Mouse (Mus musculus) effector memory CD4-positive, alpha-beta T cell, adult 5 months (primary cell): ENCODE data around the gene Odf2l. TPM values are rescaled to one million over a fixed set of nuclear protein-coding genes. Genes with fewer than 3 reads are reported as not detected.

Experiments
- polyA plus RNA-seq: library from polyadenylated mRNA; unstranded; fragments of 100-300 nt; shearing (Covaris generic); gene quantifications from one replicate; pipeline ENCODE4 v1.2.1, GENCODE M21; 2017

Gene Odf2l
- polyA plus RNA-seq = 8.0 TPM

DNA sequence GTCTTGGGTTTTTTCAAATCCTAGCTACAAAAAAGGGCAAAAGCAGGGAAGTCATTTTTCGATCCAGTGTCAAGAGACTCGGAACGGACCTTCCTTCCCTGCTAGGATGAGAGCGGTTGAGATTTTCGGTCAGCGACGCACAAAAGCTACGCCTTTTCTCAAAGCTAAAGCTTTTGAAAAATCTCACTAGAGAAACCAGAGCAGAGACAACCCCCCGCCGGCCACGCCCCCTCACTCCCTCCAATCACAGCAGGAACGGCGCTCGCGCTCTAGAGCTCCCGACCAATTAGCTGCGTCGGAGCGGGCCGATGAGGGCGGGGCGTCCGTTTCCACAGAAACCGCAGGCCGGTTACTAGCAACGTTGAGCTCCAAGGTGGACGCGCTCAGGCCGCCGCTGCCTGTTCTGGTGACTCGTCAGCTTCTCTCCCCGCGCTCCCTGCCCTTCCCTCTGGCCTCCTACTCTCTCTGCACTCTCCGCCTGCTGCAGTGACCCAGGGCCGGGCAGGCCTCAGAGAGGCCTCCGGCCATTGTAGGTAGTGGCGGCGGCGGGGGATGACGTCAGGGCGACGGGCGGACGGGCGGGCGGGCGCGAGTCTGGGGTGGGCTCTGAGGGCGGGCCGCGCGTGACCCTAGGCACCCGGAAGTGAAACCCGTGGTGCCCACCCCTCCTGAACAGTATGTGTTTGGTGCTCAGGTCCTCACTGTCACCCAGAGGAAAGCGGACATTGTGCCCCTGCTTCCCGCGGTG, at the start of gene Odf2l:
Odf2l (plus strand) TSS at position 335 of the 748 bp plus-strand sequence.

DNA sequence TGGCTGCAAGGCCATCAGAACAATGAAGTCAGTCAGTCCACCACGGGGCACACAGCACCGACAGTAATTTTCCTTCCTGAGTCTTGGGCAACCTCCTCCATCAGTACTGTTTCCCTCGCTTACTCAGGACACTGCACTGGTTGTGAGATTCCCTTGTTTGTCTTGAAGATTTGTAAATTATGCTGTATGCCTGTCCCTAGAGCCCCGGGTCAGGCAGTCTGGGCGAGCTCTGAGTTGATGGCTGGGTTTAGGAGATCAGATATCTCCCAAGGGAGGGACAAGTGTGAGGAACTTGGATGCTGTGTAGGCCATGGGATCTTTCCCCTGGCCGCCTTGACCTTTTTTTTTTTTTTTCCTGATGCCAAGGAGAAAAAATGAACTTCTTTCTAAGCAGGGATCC, 19.1 kb upstream of the Odf2l start, which contains the start of gene Clca2:
Clca2 (minus strand) TSS at position 153 of the 400 bp plus-strand sequence.

Other genes with a start within 250 kb of the Odf2l start
- not detected for gene Clca4b, start 186.1 kb upstream of the Odf2l start, polyA plus RNA-seq
- gene Clca4a, start 143.5 kb upstream of the Odf2l start, polyA plus RNA-seq = not detected
- not detected for gene Clca1, start 85.8 kb upstream of the Odf2l start, polyA plus RNA-seq
- gene Clca2, start 19.1 kb upstream of the Odf2l start, polyA plus RNA-seq = not detected
- not detected for gene Col24a1, start 173.9 kb downstream of the Odf2l start, polyA plus RNA-seq